Mouse (Mus musculus) Patski (cell line): ENCODE results near the gene Pacs2. TPM values are rescaled to one million over a fixed set of nuclear protein-coding genes. Genes with fewer than 3 reads are reported as not detected.

Source experiments
- ATAC-seq: fragments of 100-300 bp; one replicate; pipeline ENCODE4 v1.8.0; 2021
- CTCF ChIA-PET: fragments of 350-600 bp; sonication (Branson Sonifier 250); formaldehyde crosslinking; loops from one replicate; lab custom pipeline; 2022; ENCODE audit warnings: inconsistent platforms; lab: Charles Lee
- POLR2A ChIA-PET: fragments of 350-600 bp; sonication (Branson Sonifier 250); formaldehyde crosslinking; loops from one replicate; lab custom pipeline; 2022; ENCODE audit warnings: antibody characterized with exemption, inconsistent platforms; lab: Charles Lee
- DNase-seq: peaks from one replicate; pipeline ENCODE4 v3.0.0-alpha.2; 2011; ENCODE audit warnings: low read depth, low spot score
- H3K27me3 ChIP-seq: fragments of 371-371 bp; one replicate; pipeline ENCODE4 v1.5.1; 2021
- CTCF ChIP-seq: fragments of 100-300 bp; IDR thresholded peaks from one replicate; pipeline ENCODE4 v1.5.1; 2021
- in situ Hi-C: fragments of 300-500 bp; cut with MboI; formaldehyde crosslinking; loops from 3 replicates; pipeline ENCODE4 v1.11.1; 2018; ENCODE audit warnings: low pct_unique_long_range_greater_than_20kb, mixed read lengths
- polyA plus RNA-seq: library from polyadenylated mRNA; unstranded; gene quantifications from one replicate; pipeline ENCODE4 v1.2.3, GENCODE M21; 2021

The Pacs2 gene
- polyA plus RNA-seq, 1 experiment from 2014 or later = 70.8 TPM

GRCm38 (mm10) chr12:113036996-113037395 is 22.7 kb downstream of the Pacs2 start:
- POLR2A ChIA-PET = interaction anchor here (0.7 kb wide), 1 partner anchor 8 kb away, joined by 3 read pairs; no protein-coding TSS in a partner anchor
- in situ Hi-C loops = no loop called here
- TF ChIP-seq CTCF = no peak
- CTCF ChIA-PET = interaction anchor here (0.8 to 1.8 kb wide), 5 partner anchors 8 to 49 kb away, joined by 3 to 4 read pairs (median 4); no protein-coding TSS in a partner anchor
- ATAC-seq (no peak), DNase-seq (no peak)
- H3K27me3 ChIP-seq = no peaks in the 10 kb centered on the region

- no peaks in the 10 kb centered on the region for H3K27me3 ChIP-seq
- no peak for TF ChIP-seq CTCF
- ATAC-seq (no peak), DNase-seq (no peak)
- CTCF ChIA-PET = interaction anchor here (0.8 kb wide), 1 partner anchor 36 kb away, joined by 3 read pairs; no protein-coding TSS in a partner anchor
- in situ Hi-C loops = no loop called here
- POLR2A ChIA-PET = no interaction called here
Observed at GRCm38 (mm10) chr12:113038414-113038813, 24.1 kb downstream of the Pacs2 start.

- DNase-seq (no peak), ATAC-seq (no peak)
- in situ Hi-C loops = no loop called here
- POLR2A ChIA-PET = no interaction called here
- no peak for TF ChIP-seq CTCF
- CTCF ChIA-PET = interaction anchor here (0.9 to 3.7 kb wide), 6 partner anchors 20 to 37 kb away, joined by 3 to 22 read pairs (median 4); no protein-coding TSS in a partner anchor
- H3K27me3 ChIP-seq = no peaks in the 10 kb centered on the region
Observed at GRCm38 (mm10) chr12:113041481-113042439, 27.5 kb downstream of the Pacs2 start.

DNA sequence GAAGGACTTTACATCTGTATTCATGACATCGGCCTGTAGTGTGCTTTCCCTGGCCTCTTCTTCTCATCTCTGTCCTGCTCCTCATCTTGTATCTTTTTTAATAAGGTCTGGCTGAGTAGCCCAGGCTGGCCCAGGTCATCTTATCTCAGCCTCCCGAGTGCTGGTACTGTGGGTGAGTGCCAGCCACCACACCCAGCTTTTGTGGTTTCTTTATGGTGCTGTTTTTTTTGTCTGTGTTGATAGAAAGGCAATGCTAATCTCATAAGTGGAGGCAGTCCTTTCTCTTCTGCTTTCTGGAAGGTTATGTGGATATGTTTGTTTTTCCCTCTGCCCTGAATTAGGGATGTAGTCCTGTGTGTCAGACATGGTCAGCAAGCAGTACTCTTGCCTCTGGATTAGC is 28.2 kb downstream of the Pacs2 start:
- in situ Hi-C loops = no loop called here
- no peaks in the 10 kb centered on the region for H3K27me3 ChIP-seq
- ChIA-PET CTCF (interaction anchor here (1.1 to 3.7 kb wide), 3 partner anchors 27 to 38 kb away, joined by 3 to 22 read pairs (median 3); no protein-coding TSS in a partner anchor), POLR2A (no interaction called here)
- no peak for DNase-seq
- no peak for ATAC-seq
- no peak for TF ChIP-seq CTCF

GRCm38 (mm10) chr12:113044916-113045677 is 30.8 kb downstream of the Pacs2 start:
- no peaks in the 10 kb centered on the region for H3K27me3 ChIP-seq
- ChIA-PET CTCF (interaction anchor here (0.9 to 3.7 kb wide), 7 partner anchors 13 to 42 kb away, joined by 3 to 22 read pairs (median 4); no protein-coding TSS in a partner anchor), POLR2A (interaction anchor here (0.6 to 1.5 kb wide), 2 partner anchors 8 to 13 kb away, joined by 3 read pairs; no protein-coding TSS in a partner anchor)
- DNase-seq (no peak), ATAC-seq (peak; percentile 42)
- in situ Hi-C loops = loop anchor here (5.0 kb wide), 1 partner anchor 38 kb away; no protein-coding TSS in a partner anchor
- no peak for TF ChIP-seq CTCF

DNA sequence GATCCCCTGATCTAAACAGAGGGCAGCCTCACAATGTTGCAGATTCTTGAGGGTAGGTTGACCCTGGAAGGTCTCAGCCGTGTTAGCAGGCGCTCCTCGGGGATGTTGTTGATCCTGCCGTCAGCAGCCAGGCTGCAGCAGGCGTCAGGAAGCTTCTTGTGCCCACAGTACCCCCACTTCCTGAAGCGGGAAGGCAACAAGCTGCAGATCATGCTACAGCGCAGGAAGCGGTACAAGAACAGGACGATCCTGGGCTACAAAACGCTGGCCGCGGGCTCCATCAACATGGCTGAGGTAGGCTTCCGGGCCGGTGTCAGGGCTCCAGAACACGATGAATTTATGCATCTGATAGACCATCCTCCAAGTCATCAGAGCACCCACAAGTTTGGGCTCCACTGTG is 32.6 kb downstream of the Pacs2 start:
- no peak for DNase-seq
- H3K27me3 ChIP-seq = no peaks in the 10 kb centered on the region
- no peak for TF ChIP-seq CTCF
- in situ Hi-C loops = loop anchor here (5.0 kb wide), 1 partner anchor 40 kb away; no protein-coding TSS in a partner anchor
- ChIA-PET CTCF (interaction anchor here (0.6 to 2.6 kb wide), 6 partner anchors 10 to 46 kb away, joined by 3 to 25 read pairs (median 3); no protein-coding TSS in a partner anchor), POLR2A (no interaction called here)
- no peak for ATAC-seq

GRCm38 (mm10) chr12:113048103-113048502 is 33.8 kb downstream of the Pacs2 start:
- ATAC-seq = no peak
- in situ Hi-C loops = loop anchor here (5.0 kb wide), 1 partner anchor 41 kb away; no protein-coding TSS in a partner anchor
- ChIA-PET CTCF (interaction anchor here (1.0 to 2.6 kb wide), 4 partner anchors 37 to 107 kb away, joined by 3 to 25 read pairs (median 4); no protein-coding TSS in a partner anchor), POLR2A (no interaction called here)
- no peak for DNase-seq
- H3K27me3 ChIP-seq = no peaks in the 10 kb centered on the region
- no peak for TF ChIP-seq CTCF

GRCm38 (mm10) chr12:113049836-113050235 is 35.5 kb downstream of the Pacs2 start:
- in situ Hi-C loops = loop anchor here (5.0 kb wide), 1 partner anchor 43 kb away; no protein-coding TSS in a partner anchor
- ChIA-PET CTCF (interaction anchor here (0.7 kb wide), 1 partner anchor 24 kb away, joined by 3 read pairs; the partner anchor contains the start of gene Tex22), POLR2A (no interaction called here)
- no peak for ATAC-seq
- no peaks in the 10 kb centered on the region for H3K27me3 ChIP-seq
- no peak for TF ChIP-seq CTCF
- DNase-seq = no peak

DNA sequence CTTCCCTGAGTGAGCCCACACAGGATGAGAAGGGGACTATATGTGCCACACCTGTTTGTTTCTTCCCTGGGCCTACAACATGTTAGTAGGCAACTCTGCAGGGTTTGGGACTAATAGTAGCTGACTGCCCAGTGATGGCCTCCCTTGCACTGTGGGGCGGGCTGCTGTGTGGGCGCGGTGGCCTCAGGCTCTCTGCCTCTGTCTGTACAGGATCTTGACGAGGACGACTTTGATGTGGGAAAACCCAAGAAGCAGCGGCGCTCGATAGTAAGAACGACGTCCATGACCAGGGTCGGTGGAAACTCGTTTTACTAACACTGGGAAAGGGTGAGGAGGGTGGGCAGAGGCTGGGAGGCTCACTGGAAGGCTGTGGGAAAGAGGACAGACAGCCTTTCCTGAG is 36.4 kb downstream of the Pacs2 start:
- no peak for TF ChIP-seq CTCF
- in situ Hi-C loops = no loop called here
- no peak for DNase-seq
- no peak for ATAC-seq
- ChIA-PET POLR2A (no interaction called here), CTCF (interaction anchor here (0.7 kb wide), 1 partner anchor 24 kb away, joined by 3 read pairs; the partner anchor contains the start of gene Tex22)
- no peaks in the 10 kb centered on the region for H3K27me3 ChIP-seq
